Mouse (Mus musculus) lung, postnatal 0 days (tissue): Measurements from ENCODE around the gene Pou3f3.

Source experiments
- CTCF ChIP-seq: IDR thresholded peaks from 2 replicates; pipeline ENCODE4 v1.5.1; 2016; ENCODE audit warnings: antibody characterized with exemption, mild to moderate bottlenecking
- EP300 ChIP-seq: IDR thresholded peaks from 2 replicates; pipeline ENCODE4 v1.6.1; 2016; ENCODE audit warnings: antibody characterized with exemption, mild to moderate bottlenecking, control low read depth

GRCm38 (mm10) chr1:42703851-42704613, 8.5 kb downstream of the Pou3f3 start:
- TF ChIP-seq CTCF (no peak), EP300 (no peak)
